Mouse (Mus musculus): ENCODE data around the gene Tmem184a.

The Tmem184a gene

GRCm38 (mm10) chr5:139793338-139794089 lies 26.2 kb downstream of the Tmem184a start:
- no peak for DNase-seq (ENCODE audit: low spot score in 2 of 2)

GRCm38 (mm10) chr5:139792966-139793337 lies 26.8 kb downstream of the Tmem184a start:
- no peak for DNase-seq (ENCODE audit: low spot score in 2 of 2)

- DNase-seq (ENCODE audit: low spot score in 2 of 2), result no peak
Observed at GRCm38 (mm10) chr5:139792159-139792775, 27.4 kb downstream of the Tmem184a start.

- DNase-seq (ENCODE audit: low spot score in 2 of 2), result peak; percentile 91 to 93
Observed at GRCm38 (mm10) chr5:139791227-139792158, 28.2 kb downstream of the Tmem184a start, which contains the start of gene Mafk. Mafk (plus strand) TSS chr5:139791513.

- no peak for DNase-seq (ENCODE audit: low spot score in 2 of 2)
Observed at GRCm38 (mm10) chr5:139789466-139789865, 30.3 kb downstream of the Tmem184a start.

- no peak for DNase-seq (ENCODE audit: low spot score in 2 of 2)
Observed at GRCm38 (mm10) chr5:139781406-139781805, 38.3 kb downstream of the Tmem184a start.

GRCm38 (mm10) chr5:139776966-139777365 lies 42.8 kb downstream of the Tmem184a start:
- DNase-seq (ENCODE audit: low spot score in 2 of 2), result no peak

- DNase-seq (ENCODE audit: low spot score in 2 of 2), result peak; percentile 97
Observed at GRCm38 (mm10) chr5:139775216-139775926, 44.3 kb downstream of the Tmem184a start, which contains the start of gene Ints1. Ints1 (minus strand) TSS chr5:139775674.

- DNase-seq (ENCODE audit: low spot score in 2 of 2), result no peak
Observed at GRCm38 (mm10) chr5:139768216-139768615, 51.5 kb downstream of the Tmem184a start.

- DNase-seq (ENCODE audit: low spot score in 2 of 2), result peak in 1 of 2 experiments; percentile 21
Observed at GRCm38 (mm10) chr5:139764296-139764695, 55.4 kb downstream of the Tmem184a start.

- peak; percentile 69 to 79 for DNase-seq (ENCODE audit: low spot score in 2 of 2)
Observed at GRCm38 (mm10) chr5:139758096-139758495, 61.6 kb downstream of the Tmem184a start.

GRCm38 (mm10) chr5:139756586-139756985 lies 63.1 kb downstream of the Tmem184a start:
- no peak for DNase-seq (ENCODE audit: low spot score in 2 of 2)

GRCm38 (mm10) chr5:139756135-139756534 lies 63.6 kb downstream of the Tmem184a start:
- no peak for DNase-seq (ENCODE audit: low spot score in 2 of 2)

GRCm38 (mm10) chr5:139754753-139755152 lies 65.0 kb downstream of the Tmem184a start:
- peak; percentile 54 to 65 for DNase-seq (ENCODE audit: low spot score in 2 of 2)
